Mouse (Mus musculus) lung, postnatal 36 days (tissue): ENCODE data around the gene Mn1.

Source experiments
- DNase-seq: peaks from one replicate; pipeline ENCODE4 v3.0.0; 2022; ENCODE audit warnings: mixed read lengths

Gene Mn1

DNA sequence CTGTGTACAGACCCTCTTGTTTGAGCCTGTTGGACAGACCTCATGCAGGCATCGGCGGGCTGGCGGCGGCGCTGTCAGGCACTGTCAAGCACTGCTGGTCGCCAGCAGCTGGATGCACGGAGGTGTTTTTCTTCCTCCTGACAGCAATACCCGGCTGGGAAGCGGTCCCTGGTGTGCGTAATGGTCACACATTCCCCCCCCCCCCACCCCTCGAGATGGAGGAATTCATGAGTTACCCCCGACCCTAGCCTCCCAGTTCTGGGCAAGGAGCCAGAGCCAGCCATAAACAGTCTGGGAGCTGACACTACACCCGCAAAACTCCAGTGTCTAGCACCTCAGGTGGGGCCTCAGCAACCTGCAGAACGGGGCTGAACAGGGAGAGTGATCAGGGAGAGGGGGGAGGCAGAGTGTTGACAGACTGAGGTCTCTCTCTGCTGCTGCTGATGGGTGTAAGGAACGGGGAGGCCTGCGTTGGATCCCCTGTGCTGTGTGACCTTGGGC, 17.2 kb downstream of the Mn1 start:
- no peak for DNase-seq

DNA sequence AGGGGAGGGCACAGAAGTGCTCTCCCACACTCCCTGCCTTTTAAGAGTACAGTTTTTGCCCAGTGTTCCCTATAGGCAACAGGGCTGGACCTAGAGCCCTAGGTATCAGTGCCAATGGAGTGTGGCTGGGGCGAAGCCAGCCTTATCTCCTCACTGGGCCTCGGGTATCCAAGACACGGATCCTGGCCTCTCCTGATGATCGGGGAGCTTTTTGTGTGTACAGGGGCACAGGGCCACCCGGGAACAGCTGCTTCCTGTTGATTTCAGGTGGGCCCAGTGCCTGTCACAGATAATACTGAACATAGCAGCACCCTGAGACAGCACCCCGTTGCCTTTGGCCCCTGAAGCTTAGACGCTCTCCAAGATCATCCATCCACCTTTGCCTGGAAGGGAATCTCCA, 19.1 kb downstream of the Mn1 start:
- DNase-seq = no peak

- no peak for DNase-seq
Observed at GRCm38 (mm10) chr5:111437205-111437604, 20.0 kb downstream of the Mn1 start.

DNA sequence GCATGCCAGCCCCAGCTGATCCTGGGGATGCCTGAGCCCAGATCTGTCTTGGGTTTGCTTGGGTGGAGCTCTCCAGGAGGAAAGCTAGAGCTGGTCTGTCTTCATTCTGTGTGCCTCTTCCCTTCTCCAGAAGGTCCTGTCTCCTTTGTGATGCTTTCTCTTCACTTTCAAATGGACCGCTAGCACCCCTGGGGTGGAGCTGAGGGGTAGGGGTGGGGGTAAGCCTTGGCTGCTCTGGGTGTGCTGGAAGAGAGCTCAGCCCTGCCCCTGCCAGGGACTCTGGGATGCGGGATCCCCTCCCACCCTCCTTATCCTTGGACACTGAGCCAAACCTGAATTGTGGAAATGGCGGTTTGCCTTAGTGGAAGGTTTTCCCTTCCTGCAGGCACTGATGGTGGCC, 21.2 kb downstream of the Mn1 start:
- no peak for DNase-seq

DNA sequence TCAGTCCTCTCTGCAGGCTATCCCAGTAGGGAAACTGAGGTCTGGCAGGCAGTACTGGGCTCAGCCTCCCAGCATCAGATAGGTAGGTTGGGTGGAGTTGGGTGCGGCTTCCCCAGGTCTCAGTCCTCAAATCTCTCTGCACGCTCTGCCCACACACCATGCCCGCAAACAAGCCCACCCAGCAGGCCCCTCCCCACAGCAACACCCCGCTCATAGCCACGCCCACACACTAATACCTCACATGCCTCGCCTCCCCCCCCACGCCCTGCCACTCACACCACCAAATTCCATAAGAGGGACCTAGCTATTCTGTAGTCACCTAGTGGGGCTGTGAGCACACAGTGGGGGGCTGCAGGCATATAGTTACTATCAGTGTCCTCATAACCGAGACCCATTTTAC, 21.7 kb downstream of the Mn1 start:
- DNase-seq = no peak

- DNase-seq = no peak
Observed at GRCm38 (mm10) chr5:111440264-111440663, 23.1 kb downstream of the Mn1 start.

DNA sequence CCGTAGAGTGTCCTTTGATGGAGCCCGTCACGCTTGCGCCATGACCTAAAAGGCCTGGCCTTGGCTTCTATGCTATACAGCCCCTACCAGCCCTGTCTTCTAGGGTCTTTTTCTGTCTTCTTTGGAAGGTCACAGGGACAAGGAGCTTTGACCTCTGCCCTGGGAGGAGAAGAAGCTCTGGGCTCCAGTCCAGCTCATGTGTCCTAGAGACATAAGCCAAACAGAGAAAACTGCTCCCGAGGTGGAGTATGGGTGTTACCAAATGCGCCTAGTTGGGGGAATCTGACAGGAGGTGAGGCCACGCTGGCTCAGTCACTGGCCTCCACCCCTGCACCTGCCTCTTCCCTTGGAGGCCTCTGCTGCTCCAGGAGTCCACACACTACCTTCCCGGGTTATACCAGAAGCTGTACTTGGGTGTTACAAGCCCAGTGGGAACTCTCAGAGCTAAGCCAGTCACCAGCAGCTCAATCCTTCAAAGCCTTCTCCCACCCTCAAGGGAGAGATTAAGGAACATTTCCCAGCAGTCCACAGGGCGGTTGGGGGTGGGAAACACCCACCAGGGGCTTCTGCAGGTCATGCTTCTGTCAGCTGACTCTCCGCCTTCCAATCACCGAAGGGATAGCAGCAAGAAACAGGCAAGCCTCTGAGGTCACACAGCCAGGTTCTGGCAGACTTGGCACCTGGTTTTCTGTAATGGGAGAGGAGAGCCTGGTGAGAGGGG, 25.1 kb downstream of the Mn1 start:
- DNase-seq = no peak

DNA sequence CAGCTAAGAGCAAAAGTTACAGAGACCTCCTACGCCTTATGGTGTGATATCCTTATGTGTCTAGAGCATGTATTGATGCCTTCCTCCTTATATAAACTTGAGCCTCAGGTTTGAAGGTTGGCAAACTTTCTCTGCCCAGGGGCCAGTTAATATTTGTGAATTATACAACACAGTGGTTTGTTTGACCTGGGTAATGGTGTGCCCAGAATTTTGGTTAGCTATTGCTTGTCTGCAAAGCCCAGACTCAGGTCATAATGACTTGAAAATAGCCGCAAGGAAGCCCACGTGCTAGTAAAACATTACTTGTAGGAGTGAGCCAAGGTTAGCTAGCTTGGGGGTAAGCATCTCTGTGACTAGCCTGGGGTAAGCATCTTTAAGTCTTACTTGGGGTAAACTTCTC, 26.5 kb downstream of the Mn1 start:
- no peak for DNase-seq

- no peak for DNase-seq
Observed at GRCm38 (mm10) chr5:111444361-111444760, 27.2 kb downstream of the Mn1 start.

DNA sequence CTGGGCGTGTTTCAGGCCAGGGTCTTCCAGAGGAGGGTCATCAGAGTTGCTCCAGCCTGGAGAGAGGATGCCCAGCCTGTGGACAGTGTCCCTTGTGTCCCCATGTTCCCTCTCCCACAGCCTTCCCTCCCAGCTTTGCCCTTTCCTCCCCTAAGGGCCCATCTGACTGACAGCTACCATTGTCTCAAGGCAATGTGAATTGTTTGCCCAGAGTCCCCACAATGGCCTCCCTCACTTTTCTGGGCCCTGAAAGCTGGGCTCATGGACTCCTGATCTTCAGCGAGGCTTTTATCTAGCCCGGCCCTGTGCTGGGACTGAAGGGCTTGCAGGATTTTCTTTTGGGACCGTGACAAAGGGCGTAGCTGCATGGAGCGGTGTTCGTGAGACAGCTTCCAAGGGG, 29.5 kb downstream of the Mn1 start:
- DNase-seq = no peak

DNA sequence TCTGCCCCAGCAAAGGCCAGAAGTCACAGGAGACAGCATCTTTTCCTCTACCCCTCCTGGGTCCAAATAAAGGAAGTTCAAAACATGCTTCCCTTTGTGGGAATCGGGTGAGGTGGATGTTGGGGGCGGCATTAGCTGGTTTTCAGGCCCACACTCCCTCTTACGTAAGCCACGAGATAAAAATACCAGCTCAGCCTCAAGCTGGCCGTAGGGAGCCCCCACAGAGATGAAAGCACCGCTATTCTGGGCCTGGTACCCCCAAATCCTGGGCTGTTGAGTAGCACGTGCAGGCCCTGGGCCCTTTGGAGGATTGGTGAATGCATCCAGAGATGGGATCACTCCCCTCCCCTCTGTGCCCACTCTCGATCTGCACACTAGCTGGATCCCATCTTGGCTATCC, 32.5 kb downstream of the Mn1 start:
- no peak for DNase-seq

GRCm38 (mm10) chr5:111454240-111454639, 37.1 kb downstream of the Mn1 start:
- DNase-seq = no peak

GRCm38 (mm10) chr5:111454876-111455275, 37.7 kb downstream of the Mn1 start:
- no peak for DNase-seq

GRCm38 (mm10) chr5:111458675-111459074, 41.5 kb downstream of the Mn1 start:
- no peak for DNase-seq

DNA sequence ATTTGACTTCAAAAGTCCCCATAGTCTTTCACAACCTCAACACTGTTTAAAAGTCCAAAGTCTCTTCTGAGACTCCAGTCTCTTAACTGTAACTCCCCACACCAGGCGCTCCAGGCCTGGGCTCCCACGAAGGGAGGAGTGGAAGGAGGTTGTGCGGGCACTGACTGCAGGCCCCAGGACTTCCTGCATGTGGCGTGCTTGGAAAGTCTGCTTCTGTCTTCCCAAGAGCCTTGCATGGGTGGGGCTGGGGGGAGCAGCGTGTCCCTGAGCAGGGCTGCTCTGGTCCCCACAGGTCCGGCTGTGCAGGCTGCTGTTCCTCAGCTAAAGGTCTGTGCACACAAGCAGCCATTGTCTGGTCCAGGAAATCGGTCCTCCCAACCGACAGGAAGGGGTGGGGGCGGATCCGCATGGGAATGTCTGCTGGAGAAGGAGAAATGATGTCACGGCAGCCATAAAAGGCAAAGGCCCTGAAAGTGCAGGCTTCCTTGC, 48.7 kb downstream of the Mn1 start:
- peak; percentile 84 for DNase-seq

GRCm38 (mm10) chr5:111466429-111466828, 49.3 kb downstream of the Mn1 start:
- DNase-seq = no peak

- no peak for DNase-seq
Observed at GRCm38 (mm10) chr5:111467699-111468098, 50.5 kb downstream of the Mn1 start.

DNA sequence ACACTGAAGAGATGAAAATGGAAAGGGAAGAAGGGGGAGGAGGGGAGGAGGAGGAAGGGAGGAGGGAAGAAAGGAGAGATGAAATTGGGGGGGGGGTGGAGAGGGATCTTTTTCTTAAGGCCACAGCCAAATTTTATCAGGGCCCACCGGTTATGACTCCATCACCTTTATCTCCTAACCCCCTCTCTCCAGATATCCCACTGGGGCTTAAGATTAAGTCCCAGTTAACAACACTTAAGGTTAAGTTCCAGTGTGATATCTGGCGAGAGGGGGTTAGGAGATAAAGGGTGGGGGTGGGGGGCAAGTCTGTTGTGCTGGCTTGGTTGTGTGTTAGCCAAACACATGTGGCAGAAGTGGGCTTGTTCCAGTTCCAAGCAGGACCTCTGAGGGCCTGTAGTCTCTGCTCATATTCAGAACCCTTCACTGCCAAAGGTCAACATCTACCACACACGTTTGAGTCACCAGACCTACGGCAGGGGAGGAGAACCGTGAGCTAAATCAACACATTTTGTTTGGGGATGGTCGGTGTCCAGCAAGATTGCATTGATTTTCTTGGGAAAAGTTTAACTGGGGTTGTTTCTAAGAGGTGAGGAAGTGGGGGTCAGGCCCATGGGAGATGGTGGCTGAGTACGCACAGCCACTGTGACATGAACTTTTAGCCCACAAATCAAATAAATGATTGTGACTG, 52.2 kb downstream of the Mn1 start:
- DNase-seq = no peak

DNA sequence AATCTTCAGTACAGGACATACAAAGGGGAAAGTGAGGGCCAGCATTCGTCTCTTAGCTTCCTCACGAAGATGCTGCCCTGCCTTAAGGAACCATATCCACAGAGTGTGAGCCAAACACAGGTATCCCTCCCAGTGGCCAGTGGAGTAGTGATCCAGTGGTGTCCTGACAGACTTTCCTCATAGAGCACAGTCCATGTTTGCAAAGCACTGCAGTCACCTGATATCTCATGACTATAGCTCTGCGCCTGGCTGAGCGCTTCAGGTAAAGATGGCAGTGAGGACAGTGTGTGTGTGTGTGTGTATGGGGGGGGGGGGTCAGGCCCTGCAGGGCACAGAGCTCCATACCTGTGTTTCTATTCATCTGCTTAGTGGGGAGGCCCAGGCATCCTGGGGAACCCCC, 53.7 kb downstream of the Mn1 start:
- no peak for DNase-seq

- no peak for DNase-seq
Observed at GRCm38 (mm10) chr5:111473425-111473824, 56.3 kb downstream of the Mn1 start.

GRCm38 (mm10) chr5:111475721-111476120, 58.6 kb downstream of the Mn1 start:
- no peak for DNase-seq

- no peak for DNase-seq
Observed at GRCm38 (mm10) chr5:111476141-111476540, 59.0 kb downstream of the Mn1 start.

DNA sequence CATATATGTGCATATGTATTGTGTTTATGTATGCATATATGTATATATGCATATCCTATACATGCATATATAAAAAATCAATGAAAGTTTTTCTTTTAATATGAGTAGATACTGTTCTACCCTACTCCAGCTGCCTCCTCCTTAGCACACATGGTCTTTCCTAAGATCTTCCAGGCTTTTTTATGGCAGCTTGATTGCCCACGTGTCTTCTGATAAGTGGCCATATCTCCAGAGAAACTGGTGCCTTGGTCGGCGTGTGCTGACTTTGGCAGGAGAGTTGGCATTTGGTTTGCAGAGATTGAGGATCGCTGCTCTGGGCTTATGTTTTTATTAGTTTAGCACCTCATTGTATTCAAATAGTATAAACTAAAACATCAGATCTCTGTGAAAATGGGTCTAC, 68.7 kb downstream of the Mn1 start:
- DNase-seq = no peak

GRCm38 (mm10) chr5:111489022-111489616, 72.0 kb downstream of the Mn1 start:
- DNase-seq = no peak
